Mouse (Mus musculus) hindbrain, embryonic 16.5 days (tissue): ENCODE measurements around the gene Ina. TPM values are rescaled to one million over a fixed set of nuclear protein-coding genes. Genes with fewer than 3 reads are reported as not detected.

Source experiments
- ATAC-seq: fragments of 200-750 bp; cut with Nextera tagmentation; 2 replicates; pipeline ENCODE4 v1.8.0; 2017; ENCODE audit warnings: moderate TSS enrichment, moderate library complexity
- H3K27ac ChIP-seq: fragments of 300-500 bp; sonication (generic); 2 replicates; pipeline ENCODE4 v1.5.1; 2014; ENCODE audit warnings: low read depth, mild to moderate bottlenecking, control low read depth, low read length, moderate library complexity
- H3K27me3 ChIP-seq: fragments of 300-500 bp; sonication (generic); replicated peaks from 2 replicates; pipeline ENCODE4 v1.6.1; 2014; ENCODE audit warnings: low read length; ENCODE audit not compliant: control insufficient read depth, insufficient read depth
- H3K36me3 ChIP-seq: fragments of 300-500 bp; sonication (generic); 2 replicates; pipeline ENCODE4 v1.6.1; 2014; ENCODE audit warnings: mild to moderate bottlenecking, low read length, moderate library complexity, mixed read lengths; ENCODE audit not compliant: control insufficient read depth, insufficient read depth
- H3K4me1 ChIP-seq: fragments of 300-500 bp; sonication (generic); 2 replicates; pipeline ENCODE4 v1.6.1; 2014; ENCODE audit warnings: low read depth, low read length; ENCODE audit not compliant: control insufficient read depth, insufficient read depth
- H3K4me2 ChIP-seq: fragments of 300-500 bp; sonication (generic); 2 replicates; pipeline ENCODE4 v1.6.1; 2014; ENCODE audit warnings: mild to moderate bottlenecking, low read length, control low read depth, moderate library complexity
- H3K4me3 ChIP-seq: fragments of 300-500 bp; sonication (generic); 2 replicates; pipeline ENCODE4 v1.5.1; 2014; ENCODE audit warnings: mild to moderate bottlenecking, low read length, control low read depth, moderate library complexity
- H3K9ac ChIP-seq: fragments of 300-500 bp; sonication (generic); 2 replicates; pipeline ENCODE4 v1.6.1; 2014; ENCODE audit warnings: low read depth, mild to moderate bottlenecking, control low read depth, low read length, moderate library complexity
- H3K9me3 ChIP-seq: fragments of 300-500 bp; sonication (generic); 2 replicates; pipeline ENCODE4 v1.6.1; 2014; ENCODE audit warnings: mild to moderate bottlenecking, low read length, moderate library complexity; ENCODE audit not compliant: control insufficient read depth
- WGBS: fragments of 180-500 bp; shearing (Covaris S2); extraction: QIAGEN DNeasy Blood & Tissue Kit; methylation state at CpG from one replicate; pipeline ENCODE4 v1.1.7; 2014; 5-methylcytosine and 5-hydroxymethylcytosine counted together
- polyA plus RNA-seq: library from polyadenylated mRNA; unstranded; fragments of >200 nt; fragmentation: Nextera tagmentation; extraction: Ambion mirVana; gene quantifications from 2 replicates; pipeline ENCODE4 v1.2.1, GENCODE M21; 2015

Ina gene
- polyA plus RNA-seq, 1 experiment from 2014 or later: 413 TPM

- no peak overlapping the region for H3K9ac ChIP-seq
- 55% methylated on average over 5 of the region's 5 CpGs for WGBS
- H3K27ac ChIP-seq: no peak overlapping the region
- H3K4me2 ChIP-seq: no peak overlapping the region
- no peaks in the 10 kb centered on the region for H3K27me3 ChIP-seq
- H3K4me1 ChIP-seq: no peaks in the 10 kb centered on the region
- ATAC-seq: no peak
- no peaks in the 10 kb centered on the region for H3K36me3 ChIP-seq
- H3K9me3 ChIP-seq: no peaks in the 10 kb centered on the region
- no peak overlapping the region for H3K4me3 ChIP-seq
Measured at GRCm38 (mm10) chr19:47005873-47006272, 8.6 kb upstream of the Ina start.

- no peak for ATAC-seq
- Histone ChIP-seq H3K27me3 (no peaks in the 10 kb centered on the region), H3K4me2 (no peak overlapping the region), H3K9me3 (no peaks in the 10 kb centered on the region), H3K36me3 (no peaks in the 10 kb centered on the region), H3K4me1 (no peaks in the 10 kb centered on the region), H3K4me3 (no peak overlapping the region), H3K27ac (no peak overlapping the region), H3K9ac (no peak overlapping the region)
- under 1% methylated on average over 4 of the region's 4 CpGs for WGBS
Measured at GRCm38 (mm10) chr19:47006321-47006720, 8.2 kb upstream of the Ina start.

- 88% methylated on average over 7 of the region's 7 CpGs for WGBS
Measured at GRCm38 (mm10) chr19:47009420-47009819, 5.1 kb upstream of the Ina start.

GRCm38 (mm10) chr19:47009943-47010342 is 4.6 kb upstream of the Ina start:
- H3K4me2 ChIP-seq: no peak overlapping the region
- no peak for ATAC-seq
- WGBS: 93% methylated on average over 5 of the region's 5 CpGs

More at GRCm38 (mm10) chr19:47009420-47009819, 5.1 kb upstream of the Ina start:
- Histone ChIP-seq H3K36me3 (no peaks in the 10 kb centered on the region), H3K4me3 (no peak overlapping the region), H3K4me1 (peaks cover 4% of the 10 kb centered on the region), H3K9me3 (no peaks in the 10 kb centered on the region), H3K9ac (no peak overlapping the region), H3K4me2 (no peak overlapping the region), H3K27ac (no peak overlapping the region), H3K27me3 (peaks cover 1% of the 10 kb centered on the region)
- ATAC-seq: no peak

GRCm38 (mm10) chr19:47012521-47013130 is 1.9 kb upstream of the Ina start:
- Histone ChIP-seq H3K36me3 (no peaks in the 10 kb centered on the region), H3K9me3 (no peaks in the 10 kb centered on the region), H3K4me2 (no peak overlapping the region; the same call in 1 of the 2 replicates), H3K27me3 (peaks cover 2% of the 10 kb centered on the region), H3K4me3 (no peak overlapping the region), H3K27ac (no peak overlapping the region), H3K9ac (no peak overlapping the region), H3K4me1 (peaks cover 4% of the 10 kb centered on the region)
- 86% methylated on average over 15 of the region's 15 CpGs for WGBS
- ATAC-seq: no peak

More at GRCm38 (mm10) chr19:47009943-47010342, 4.6 kb upstream of the Ina start:
- Histone ChIP-seq H3K27me3 (peaks cover 2% of the 10 kb centered on the region), H3K9me3 (no peaks in the 10 kb centered on the region), H3K36me3 (no peaks in the 10 kb centered on the region), H3K4me3 (no peak overlapping the region), H3K27ac (no peak overlapping the region), H3K4me1 (peaks cover 4% of the 10 kb centered on the region), H3K9ac (no peak overlapping the region)

- no peak for ATAC-seq
- Histone ChIP-seq H3K36me3 (no peaks in the 10 kb centered on the region), H3K4me2 (peak overlapping the region; percentile 69), H3K27ac (peak overlapping the region; percentile 96), H3K9ac (peak overlapping the region; percentile 91), H3K9me3 (no peaks in the 10 kb centered on the region), H3K4me3 (peak overlapping the region; percentile 85), H3K4me1 (peaks cover 4% of the 10 kb centered on the region), H3K27me3 (peaks cover 2% of the 10 kb centered on the region)
- 6% methylated on average over 20 of the region's 20 CpGs for WGBS
Measured at GRCm38 (mm10) chr19:47013340-47014158, 949 bp upstream of the Ina start.

- H3K9me3 ChIP-seq: no peaks in the 10 kb centered on the region
- peak; percentile 41 for ATAC-seq
- peak overlapping the region; percentile 96 for H3K27ac ChIP-seq
- peaks cover 2% of the 10 kb centered on the region for H3K27me3 ChIP-seq
- peak overlapping the region; percentile 91 for H3K9ac ChIP-seq
- peaks cover 4% of the 10 kb centered on the region for H3K4me1 ChIP-seq
- H3K4me2 ChIP-seq: peak overlapping the region; percentile 69
- H3K36me3 ChIP-seq: no peaks in the 10 kb centered on the region
- 0% methylated on average over 11 of the region's 11 CpGs for WGBS
- H3K4me3 ChIP-seq: peak overlapping the region; percentile 85
Measured at GRCm38 (mm10) chr19:47014159-47014446, 395 bp upstream of the Ina start.

GRCm38 (mm10) chr19:47015396-47015795 is 898 bp downstream of the Ina start:
- Histone ChIP-seq H3K36me3 (no peaks in the 10 kb centered on the region), H3K4me3 (peak overlapping the region; percentile 85), H3K4me1 (peaks cover 10% of the 10 kb centered on the region), H3K4me2 (peak overlapping the region; percentile 69), H3K9me3 (no peaks in the 10 kb centered on the region), H3K27ac (peak overlapping the region; percentile 96), H3K27me3 (peaks cover 2% of the 10 kb centered on the region), H3K9ac (peak overlapping the region; percentile 91)
- ATAC-seq: peak; percentile 18
- 0% methylated on average over 37 of the region's 37 CpGs for WGBS

- peaks cover 1% of the 10 kb centered on the region; the same call in 1 of the 2 replicates for H3K36me3 ChIP-seq
- H3K27me3 ChIP-seq: peaks cover 2% of the 10 kb centered on the region
- peak overlapping the region; percentile 96 for H3K27ac ChIP-seq
- no peak for ATAC-seq
- WGBS: 2% methylated on average over 9 of the region's 9 CpGs
- H3K4me1 ChIP-seq: peaks cover 11% of the 10 kb centered on the region
- no peaks in the 10 kb centered on the region for H3K9me3 ChIP-seq
- H3K4me3 ChIP-seq: peak overlapping the region; percentile 85
- peak overlapping the region; percentile 69 for H3K4me2 ChIP-seq
- H3K9ac ChIP-seq: peak overlapping the region; percentile 91
Measured at GRCm38 (mm10) chr19:47015965-47016364, 1.5 kb downstream of the Ina start.
